Mouse (Mus musculus) forebrain, embryonic 16.5 days (tissue): ENCODE data around the gene Abhd17a. TPM values are rescaled to one million over a fixed set of nuclear protein-coding genes. Genes with fewer than 3 reads are reported as not detected.

Experiments used
- ATAC-seq: fragments of 200-750 bp; cut with Nextera tagmentation; 2 replicates; pipeline ENCODE4 v1.8.0; 2017; ENCODE audit warnings: mild to moderate bottlenecking, moderate library complexity
- H3K27ac ChIP-seq: fragments of 300-500 bp; sonication (generic); 2 replicates; pipeline ENCODE4 v1.5.1; 2014; ENCODE audit warnings: low read length, control low read depth
- H3K27me3 ChIP-seq: fragments of 300-500 bp; sonication (generic); replicated peaks from 2 replicates; pipeline ENCODE4 v1.6.1; 2014; ENCODE audit warnings: low read length; ENCODE audit not compliant: control insufficient read depth, insufficient read depth
- H3K36me3 ChIP-seq: fragments of 300-500 bp; sonication (generic); 2 replicates; pipeline ENCODE4 v1.6.1; 2014; ENCODE audit not compliant: control insufficient read depth, insufficient read depth
- H3K4me1 ChIP-seq: fragments of 300-500 bp; sonication (generic); replicated peaks from 2 replicates; pipeline ENCODE4 v1.6.1; 2014; ENCODE audit warnings: low read length; ENCODE audit not compliant: control insufficient read depth, insufficient read depth
- H3K4me2 ChIP-seq: fragments of 300-500 bp; sonication (generic); 2 replicates; pipeline ENCODE4 v1.6.1; 2014; ENCODE audit warnings: mild to moderate bottlenecking, low read length, control low read depth
- H3K4me3 ChIP-seq: fragments of 300-500 bp; sonication (generic); replicated peaks from 2 replicates; pipeline ENCODE4 v1.5.1; 2014; ENCODE audit warnings: mild to moderate bottlenecking, low read length, control low read depth
- H3K9ac ChIP-seq: fragments of 300-500 bp; sonication (generic); replicated peaks from 2 replicates; pipeline ENCODE4 v1.6.1; 2014; ENCODE audit warnings: low read depth, low read length, control low read depth
- H3K9me3 ChIP-seq: fragments of 300-500 bp; sonication (generic); 2 replicates; pipeline ENCODE4 v1.6.1; 2016; ENCODE audit warnings: low read length; ENCODE audit not compliant: control insufficient read depth
- WGBS: fragments of 180-500 bp; shearing (Covaris S2); extraction: QIAGEN DNeasy Blood & Tissue Kit; methylation state at CpG from one replicate; pipeline ENCODE4 v1.1.7; 2014; 5-methylcytosine and 5-hydroxymethylcytosine counted together
- polyA plus RNA-seq: library from polyadenylated mRNA; unstranded; fragments of >200 nt; fragmentation: Nextera tagmentation; extraction: Ambion mirVana; gene quantifications from 2 replicates; pipeline ENCODE4 v1.2.1, GENCODE M21; 2015

Abhd17a gene
- polyA plus RNA-seq, 1 experiment from 2014 or later, result 92.2 TPM

DNA sequence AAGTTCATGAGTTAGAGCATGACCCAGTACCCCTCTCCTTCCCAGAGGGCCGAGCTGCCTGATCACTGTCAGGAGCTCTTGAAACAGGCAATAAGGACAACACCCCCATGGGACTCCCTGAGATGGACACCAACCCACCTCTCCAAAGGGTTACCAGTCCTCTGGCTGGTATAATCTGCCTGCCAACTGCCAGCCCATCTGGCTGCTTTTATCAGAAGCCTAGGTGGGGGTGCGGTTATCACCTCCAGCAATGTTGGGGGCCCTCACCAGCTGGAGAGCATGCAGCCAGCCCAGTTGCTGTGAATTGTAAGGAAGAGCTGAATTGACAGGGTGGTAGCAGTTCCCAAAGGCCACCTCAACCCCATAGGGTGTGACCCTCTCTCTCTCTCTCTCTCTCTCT is 17.7 kb downstream of the Abhd17a start:
- H3K9ac ChIP-seq, result no peak overlapping the region
- ATAC-seq, result no peak
- H3K4me2 ChIP-seq, result no peak overlapping the region
- no peak overlapping the region for H3K27ac ChIP-seq
- no peaks in the 10 kb centered on the region for H3K27me3 ChIP-seq
- H3K4me1 ChIP-seq, result peaks cover 46% of the 10 kb centered on the region
- WGBS, result 80% methylated on average over 2 of the region's 2 CpGs
- no peak overlapping the region for H3K4me3 ChIP-seq
- H3K9me3 ChIP-seq, result no peaks in the 10 kb centered on the region
- no peaks in the 10 kb centered on the region for H3K36me3 ChIP-seq

DNA sequence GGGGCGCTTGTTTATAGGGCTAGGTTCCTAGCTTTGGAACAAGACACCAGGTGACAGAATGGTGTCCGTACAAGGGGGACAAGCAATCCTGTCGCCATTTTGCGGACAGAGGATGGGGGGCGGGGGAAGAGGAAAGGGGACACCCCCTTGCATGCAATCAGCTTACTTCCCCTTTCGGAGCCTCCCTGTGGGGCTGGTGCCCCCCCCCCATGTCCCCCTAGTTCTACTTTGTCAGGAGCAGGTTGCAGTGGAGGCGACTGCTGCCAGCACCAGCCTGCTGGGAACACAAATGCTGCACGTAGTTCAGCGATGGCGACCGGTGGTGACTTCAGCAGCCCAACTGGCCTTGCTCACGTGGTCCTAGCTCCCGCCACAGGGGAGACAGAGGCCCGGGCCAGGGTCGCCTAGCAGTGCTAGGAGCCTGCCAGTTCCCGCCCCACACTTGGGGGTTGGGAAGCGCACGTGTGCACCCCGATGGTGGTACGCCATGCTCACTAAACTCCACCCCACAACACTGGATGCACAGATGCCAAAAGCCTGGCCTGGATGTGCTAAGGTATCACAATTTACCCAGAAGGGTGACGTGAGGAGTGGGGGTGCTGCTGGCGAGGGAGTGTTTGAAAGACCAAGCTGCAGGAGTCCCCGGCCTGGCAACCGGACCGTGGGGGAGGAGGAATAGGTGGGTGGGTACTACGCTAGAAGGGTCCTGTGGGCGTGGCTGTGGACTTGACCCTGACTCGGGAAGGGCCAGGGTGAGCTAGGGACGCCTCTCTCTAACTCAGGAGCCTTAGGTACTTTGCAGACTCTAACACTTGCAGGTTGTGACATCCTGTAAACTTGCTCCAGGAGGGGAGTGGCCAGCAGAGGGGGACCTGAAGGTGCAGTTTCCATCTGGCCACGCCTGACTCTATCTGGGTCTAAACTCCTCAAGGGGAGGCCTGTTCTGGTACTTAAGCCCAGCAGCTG is 19.0 kb downstream of the Abhd17a start:
- 17% methylated on average over 30 of the region's 30 CpGs for WGBS
- Histone ChIP-seq H3K4me1 (peaks cover 58% of the 10 kb centered on the region), H3K9me3 (no peaks in the 10 kb centered on the region), H3K4me3 (peak overlapping the region; percentile 6; the same call in 1 of the 2 replicates), H3K4me2 (peak overlapping the region; percentile 36), H3K9ac (peak overlapping the region; percentile 46), H3K27me3 (no peaks in the 10 kb centered on the region), H3K27ac (0 out of 2 replicates have a peak overlapping the region, but pooled peaks have one; percentile 10), H3K36me3 (no peaks in the 10 kb centered on the region)
- no peak for ATAC-seq

- 0 out of 2 replicates have a peak overlapping the region, but pooled peaks have one; percentile 10 for H3K27ac ChIP-seq
Measured at GRCm38 (mm10) chr10:80570419-80570818, 19.7 kb downstream of the Abhd17a start.

DNA sequence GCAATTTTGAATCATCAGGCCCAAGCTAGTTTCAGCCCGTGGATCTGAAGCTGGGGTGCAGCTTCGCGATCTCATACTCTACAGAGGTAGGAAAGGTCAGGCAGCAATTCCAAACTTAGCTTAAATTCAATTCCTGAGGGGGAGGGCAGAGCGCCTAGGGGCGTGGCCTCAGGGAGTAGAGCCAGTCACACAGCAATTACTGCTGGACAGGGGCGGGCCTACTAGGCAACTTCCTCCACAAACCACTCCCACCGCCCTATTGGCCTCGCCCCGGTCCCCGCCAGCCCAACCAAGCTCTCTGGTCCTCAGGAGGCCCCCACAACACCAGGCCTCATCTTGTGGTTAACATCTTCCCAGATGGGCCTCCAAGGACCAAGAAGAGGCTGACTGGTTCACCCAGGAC is 20.5 kb downstream of the Abhd17a start:
- H3K4me1 ChIP-seq, result peaks cover 48% of the 10 kb centered on the region
- H3K9me3 ChIP-seq, result no peaks in the 10 kb centered on the region
- H3K4me3 ChIP-seq, result no peak overlapping the region
- ATAC-seq, result no peak
- H3K4me2 ChIP-seq, result no peak overlapping the region
- no peaks in the 10 kb centered on the region for H3K36me3 ChIP-seq
- no peak overlapping the region for H3K9ac ChIP-seq
- 44% methylated on average over 10 of the region's 10 CpGs for WGBS
- H3K27me3 ChIP-seq, result no peaks in the 10 kb centered on the region
- no peak overlapping the region for H3K27ac ChIP-seq

More at GRCm38 (mm10) chr10:80570419-80570818, 19.7 kb downstream of the Abhd17a start:
- Histone ChIP-seq H3K27me3 (no peaks in the 10 kb centered on the region), H3K36me3 (no peaks in the 10 kb centered on the region), H3K4me1 (peaks cover 55% of the 10 kb centered on the region), H3K9me3 (no peaks in the 10 kb centered on the region), H3K4me3 (no peak overlapping the region), H3K9ac (peak overlapping the region; percentile 46; the same call in 1 of the 2 replicates), H3K4me2 (no peak overlapping the region)
- ATAC-seq, result no peak
- WGBS, result 91% methylated on average over 10 of the region's 10 CpGs

DNA sequence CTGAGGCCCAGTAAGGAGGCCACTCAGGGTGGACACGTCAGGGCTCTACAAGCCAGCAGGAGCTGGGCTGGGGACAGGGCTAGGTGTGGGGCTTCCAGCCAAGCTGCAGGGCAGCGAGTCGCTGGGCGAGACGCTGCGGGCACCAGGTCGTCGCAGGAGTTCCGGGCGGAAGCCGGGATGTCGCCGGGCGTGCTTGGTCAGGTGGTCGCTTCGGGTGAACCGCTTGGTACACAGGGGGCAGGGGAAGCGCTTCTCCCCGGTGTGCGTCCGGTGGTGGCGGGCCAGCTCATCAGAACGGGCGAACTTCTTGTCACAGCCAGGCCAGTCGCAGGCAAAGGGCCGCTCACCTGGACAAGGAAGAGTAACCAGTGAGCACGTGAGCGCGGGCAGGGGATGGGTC is 21.3 kb downstream of the Abhd17a start:
- no peak for ATAC-seq
- peaks cover 42% of the 10 kb centered on the region for H3K4me1 ChIP-seq
- H3K9me3 ChIP-seq, result no peaks in the 10 kb centered on the region
- H3K9ac ChIP-seq, result no peak overlapping the region
- no peaks in the 10 kb centered on the region for H3K36me3 ChIP-seq
- no peaks in the 10 kb centered on the region for H3K27me3 ChIP-seq
- 95% methylated on average over 29 of the region's 29 CpGs for WGBS
- H3K4me3 ChIP-seq, result no peak overlapping the region
- H3K27ac ChIP-seq, result no peak overlapping the region
- H3K4me2 ChIP-seq, result no peak overlapping the region

DNA sequence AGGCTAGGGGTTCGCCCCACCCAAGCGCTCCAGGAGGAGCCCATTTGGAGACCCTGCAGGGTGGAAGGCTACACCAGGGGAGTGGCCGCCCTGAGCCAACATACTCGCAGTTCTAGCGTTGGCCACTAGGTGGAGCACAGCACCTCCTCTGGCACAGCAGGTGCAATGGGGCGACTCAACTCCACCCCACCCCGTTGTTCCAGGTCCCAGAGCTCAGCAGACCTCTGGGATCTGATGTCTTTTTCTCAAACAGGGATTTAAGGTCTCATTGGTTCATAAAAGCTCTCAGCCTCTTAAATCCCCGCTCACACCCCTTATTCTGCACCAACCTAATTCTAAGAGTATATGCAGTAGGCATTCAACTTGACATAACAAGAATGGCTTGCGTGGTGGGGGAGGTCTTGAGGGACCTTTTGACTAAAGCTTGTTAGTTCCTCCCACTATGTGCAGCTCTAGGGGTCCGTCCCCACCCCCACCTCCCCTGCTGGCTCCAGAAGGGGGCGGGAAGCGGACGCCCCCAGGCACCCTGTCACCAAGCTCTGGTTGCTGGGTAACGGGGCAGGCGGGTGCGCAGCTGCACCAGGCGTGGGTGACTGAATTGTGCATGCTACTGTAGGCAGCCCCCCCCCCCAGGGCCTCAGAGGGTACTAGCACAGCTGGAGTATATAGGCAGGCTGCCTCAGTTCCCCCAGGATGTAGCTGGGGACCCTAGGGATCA is 23.6 kb downstream of the Abhd17a start:
- no peaks in the 10 kb centered on the region for H3K9me3 ChIP-seq
- H3K4me3 ChIP-seq, result peak overlapping the region; percentile 17
- peak; percentile 75 for ATAC-seq
- H3K36me3 ChIP-seq, result no peaks in the 10 kb centered on the region
- peak overlapping the region; percentile 81 for H3K27ac ChIP-seq
- H3K9ac ChIP-seq, result peak overlapping the region; percentile 42
- H3K4me1 ChIP-seq, result peaks cover 39% of the 10 kb centered on the region
- no peaks in the 10 kb centered on the region for H3K27me3 ChIP-seq
- WGBS, result 6% methylated on average over 17 of the region's 17 CpGs
- H3K4me2 ChIP-seq, result peak overlapping the region; percentile 43

GRCm38 (mm10) chr10:80561116-80561944 is 28.8 kb downstream of the Abhd17a start, which contains the start of gene Rexo1:
Gene Rexo1, minus strand, starts transcription at chr10:80561560.
- peak within 1 kb of the TSS; percentile 96 for H3K4me2 ChIP-seq
- WGBS, result under 1% methylated on average over 65 of the region's 72 CpGs
- H3K4me3 ChIP-seq, result peak within 1 kb of the TSS; percentile 98
- no peaks in the 10 kb centered on the region for H3K36me3 ChIP-seq
- H3K27ac ChIP-seq, result peak within 1 kb of the TSS; percentile 95
- H3K9ac ChIP-seq, result peak within 1 kb of the TSS; percentile 94
- H3K4me1 ChIP-seq, result peaks cover 44% of the 10 kb centered on the region
- H3K27me3 ChIP-seq, result no peaks in the 10 kb centered on the region
- H3K9me3 ChIP-seq, result no peaks in the 10 kb centered on the region
- ATAC-seq, result peak; percentile 85

DNA sequence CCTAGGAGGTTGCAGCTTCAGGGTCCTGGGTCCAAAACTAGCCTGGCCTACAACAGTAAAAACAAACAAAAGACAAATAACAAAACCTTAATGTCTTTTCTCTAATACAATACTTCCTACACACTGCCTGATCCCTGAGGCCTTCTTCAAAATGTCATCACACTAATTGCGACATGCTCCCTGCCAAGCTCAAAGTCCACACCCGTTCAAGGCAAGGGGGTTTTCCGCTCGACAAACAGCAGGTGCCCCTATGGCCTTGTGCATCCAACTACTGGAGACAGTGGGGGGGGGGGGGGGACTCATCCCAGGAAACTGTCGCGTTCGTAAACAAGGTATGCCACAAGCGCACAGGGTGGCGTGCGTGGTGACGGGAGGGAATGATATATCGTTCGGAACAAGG is 29.5 kb downstream of the Abhd17a start:
- Histone ChIP-seq H3K36me3 (no peaks in the 10 kb centered on the region), H3K27me3 (no peaks in the 10 kb centered on the region), H3K4me3 (peak overlapping the region; percentile 98), H3K9ac (peak overlapping the region; percentile 94), H3K4me2 (peak overlapping the region; percentile 96), H3K4me1 (peaks cover 38% of the 10 kb centered on the region), H3K9me3 (no peaks in the 10 kb centered on the region), H3K27ac (no peak overlapping the region)
- no peak for ATAC-seq
- under 1% methylated on average over 13 of the region's 13 CpGs for WGBS
